Mouse (Mus musculus): ENCODE data around the gene Upp2.

The Upp2 gene

DNA sequence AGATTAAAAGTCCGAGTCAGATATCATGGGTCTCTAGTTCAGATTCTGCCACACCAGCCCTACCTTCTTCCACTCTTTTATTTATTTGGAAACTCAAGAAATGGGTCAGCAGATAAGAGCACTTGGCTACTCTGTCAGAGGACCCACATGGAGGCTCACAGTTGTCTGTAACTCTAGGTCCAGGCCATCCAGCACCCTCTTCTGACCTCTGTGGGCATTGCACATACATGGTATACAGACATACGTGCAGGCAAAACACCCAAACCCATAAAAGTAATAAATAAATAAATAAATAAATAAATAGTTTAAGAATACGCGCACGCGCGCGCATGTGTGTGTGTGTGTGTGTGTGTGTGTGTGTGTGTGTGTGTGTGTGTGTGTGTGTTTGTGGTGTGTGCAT is 47.8 kb downstream of the Upp2 start:
- DNase-seq (ENCODE audit: low spot score in 2 of 2) = no peak

DNA sequence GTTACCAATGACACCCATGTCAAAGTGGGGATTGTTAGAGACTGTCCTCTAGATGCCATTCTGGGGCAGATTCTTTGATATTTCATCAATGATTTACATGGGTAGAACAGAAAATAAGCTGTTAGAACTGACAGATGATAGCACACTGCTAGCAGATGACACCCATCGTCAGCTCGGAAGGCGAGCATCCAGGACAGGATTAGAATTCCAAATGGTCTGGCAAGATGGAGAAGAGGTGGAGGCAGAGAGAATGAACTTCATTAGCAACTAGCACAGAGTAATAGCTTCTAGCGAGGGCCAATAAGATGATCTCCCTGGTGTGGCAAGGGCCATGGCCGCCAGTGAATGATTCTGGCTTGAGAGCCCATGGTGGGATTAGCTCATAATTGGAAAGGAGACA is 48.7 kb downstream of the Upp2 start:
- DNase-seq (ENCODE audit: low spot score in 2 of 2) = no peak

DNA sequence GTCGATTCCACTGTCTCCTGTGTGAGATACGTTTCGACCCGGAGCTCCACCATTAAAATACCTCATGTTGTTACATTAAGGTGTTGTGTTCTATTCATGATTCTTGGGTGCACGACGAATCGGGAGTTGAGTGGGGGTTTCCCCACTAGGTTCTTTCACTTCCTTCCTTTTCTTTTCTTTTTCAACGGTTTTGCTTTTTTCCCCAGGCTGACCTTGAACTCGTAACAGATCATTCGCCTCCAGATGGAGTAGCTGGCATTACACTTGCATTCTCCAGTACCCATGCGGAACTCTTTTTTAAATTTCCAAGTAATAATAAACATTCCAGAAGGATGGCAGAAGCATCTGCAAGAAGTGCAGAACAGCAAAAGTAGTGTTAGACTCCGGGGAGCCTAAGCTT is 58.1 kb downstream of the Upp2 start:
- no peak for DNase-seq (ENCODE audit: low spot score in 2 of 2)

DNA sequence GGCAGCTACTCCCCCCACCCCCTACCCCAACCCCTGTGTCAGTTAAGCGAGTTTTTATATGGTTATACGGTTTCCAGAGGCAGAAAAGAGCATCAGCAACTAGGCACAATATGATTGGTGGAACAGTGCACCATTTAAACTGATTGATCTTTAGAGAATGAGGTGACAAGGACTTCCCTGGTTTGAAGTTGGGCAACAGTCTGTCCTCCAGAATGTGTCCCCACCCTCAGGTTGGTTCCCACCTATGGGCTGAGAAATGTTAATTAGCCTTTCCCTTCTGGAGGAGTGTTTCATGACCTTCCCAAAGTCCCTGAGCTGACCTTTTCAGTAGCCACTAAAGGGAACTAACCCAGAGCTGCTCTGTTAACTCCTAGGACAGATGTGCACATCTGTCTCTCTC is 58.6 kb downstream of the Upp2 start:
- no peak for DNase-seq (ENCODE audit: low spot score in 2 of 2)

DNA sequence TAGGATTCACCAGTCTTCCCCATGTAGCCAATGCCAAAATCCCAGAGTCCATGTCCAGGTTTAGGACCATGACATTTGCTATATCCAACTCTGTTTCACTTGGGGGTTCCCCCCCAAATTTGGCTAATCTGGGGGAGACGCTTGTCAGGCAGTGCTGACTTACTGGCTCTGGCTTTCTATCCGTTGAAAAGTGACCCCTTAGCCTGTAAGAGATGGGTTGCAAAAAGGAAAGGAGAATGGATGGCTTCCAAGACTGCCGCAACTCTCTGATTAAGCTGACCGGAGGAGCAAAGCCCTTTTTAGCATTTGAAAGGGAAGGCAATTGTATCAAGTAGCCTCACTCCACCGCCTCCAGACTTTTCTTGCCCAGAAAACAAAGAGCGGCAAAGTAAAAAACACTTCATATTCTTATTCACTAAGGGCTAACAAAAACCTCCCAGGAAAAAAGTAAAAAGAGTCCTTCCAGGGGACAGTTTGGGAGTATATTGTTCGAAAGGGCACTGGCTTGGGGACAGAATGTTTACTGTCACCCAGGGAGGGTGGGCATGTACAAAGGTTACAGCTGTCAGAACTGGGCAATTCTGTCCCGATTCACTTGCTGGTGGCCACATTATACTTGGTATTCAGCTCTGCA is 59.2 kb downstream of the Upp2 start:
- DNase-seq (ENCODE audit: low spot score in 2 of 2) = no peak

DNA sequence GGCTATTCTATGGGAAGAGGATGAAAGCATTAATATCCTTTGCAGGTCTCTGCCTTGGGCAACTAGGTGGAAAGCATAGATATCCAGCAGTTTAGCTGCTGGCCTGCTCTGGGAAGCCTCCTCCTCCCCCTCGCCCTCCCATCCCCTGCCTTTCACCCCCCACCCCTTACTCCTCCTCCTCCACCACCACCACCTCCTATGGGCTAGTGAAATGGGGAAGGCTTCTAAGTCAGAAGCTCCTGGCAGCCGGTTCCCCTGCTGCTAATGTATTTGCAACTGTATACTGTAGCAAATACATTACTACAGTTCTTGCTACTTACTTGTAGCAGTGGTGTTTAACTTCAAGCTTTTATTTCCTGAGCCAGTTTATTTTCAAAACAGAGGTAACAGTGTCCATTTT is 60.9 kb downstream of the Upp2 start:
- no peak for DNase-seq (ENCODE audit: low spot score in 2 of 2)

DNA sequence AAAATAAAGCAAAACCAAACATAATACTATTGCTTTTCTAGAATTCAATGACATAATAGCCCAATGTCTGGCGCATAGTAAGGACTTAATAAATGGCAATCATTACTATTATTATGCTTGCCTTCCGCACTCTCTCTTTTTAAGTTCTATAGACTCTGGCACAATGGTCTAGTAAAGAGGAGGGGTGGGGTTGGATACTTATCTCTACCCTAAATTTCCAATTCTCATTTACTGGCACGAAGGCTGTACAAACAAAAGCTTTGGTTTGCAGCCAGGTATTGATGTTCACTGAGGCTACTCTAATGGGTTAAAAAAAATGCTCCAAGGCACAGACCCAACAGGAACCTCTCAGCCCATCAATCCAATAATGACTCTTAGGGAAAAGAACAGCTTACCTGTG is 61.9 kb downstream of the Upp2 start:
- no peak for DNase-seq (ENCODE audit: low spot score in 2 of 2)

DNA sequence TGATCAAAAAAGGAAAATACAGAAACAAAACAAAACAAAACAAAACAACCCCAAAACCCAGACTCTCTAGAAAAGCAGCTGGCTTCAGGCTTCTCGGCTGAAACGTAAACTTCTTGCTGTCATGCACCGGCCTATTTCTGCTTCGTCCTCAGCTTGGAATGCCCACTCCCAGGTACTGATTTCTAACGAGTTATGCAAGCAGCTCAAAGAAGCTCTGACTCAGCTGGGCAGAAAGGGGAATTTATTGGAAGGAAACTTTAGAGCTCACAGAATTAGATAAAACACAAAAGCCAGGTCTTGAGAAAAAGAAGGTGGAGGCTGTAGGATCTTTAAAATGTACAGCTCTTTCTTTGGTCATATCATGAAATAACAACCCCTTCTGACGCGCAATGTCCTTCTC is 62.3 kb downstream of the Upp2 start:
- no peak for DNase-seq (ENCODE audit: low spot score in 2 of 2)

DNA sequence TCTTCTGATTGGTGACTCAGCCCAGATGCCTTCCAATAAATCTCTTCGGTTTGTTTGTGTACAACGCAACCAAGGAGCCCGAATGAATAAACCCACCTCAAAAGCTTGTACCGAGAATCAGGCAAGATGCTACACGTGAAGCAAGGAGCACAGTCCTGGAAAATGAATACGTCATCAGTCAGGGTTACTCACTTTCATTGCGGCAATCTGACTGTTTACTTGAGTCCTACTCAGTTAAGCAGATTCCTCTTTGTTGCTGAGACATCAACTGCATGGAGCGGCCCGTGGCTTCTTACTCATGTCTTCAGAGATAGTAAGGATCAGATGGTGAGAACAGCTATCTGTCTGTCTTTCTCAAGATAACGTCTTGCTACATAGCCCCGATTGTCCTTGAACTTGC is 66.7 kb downstream of the Upp2 start:
- DNase-seq (ENCODE audit: low spot score in 2 of 2) = no peak

DNA sequence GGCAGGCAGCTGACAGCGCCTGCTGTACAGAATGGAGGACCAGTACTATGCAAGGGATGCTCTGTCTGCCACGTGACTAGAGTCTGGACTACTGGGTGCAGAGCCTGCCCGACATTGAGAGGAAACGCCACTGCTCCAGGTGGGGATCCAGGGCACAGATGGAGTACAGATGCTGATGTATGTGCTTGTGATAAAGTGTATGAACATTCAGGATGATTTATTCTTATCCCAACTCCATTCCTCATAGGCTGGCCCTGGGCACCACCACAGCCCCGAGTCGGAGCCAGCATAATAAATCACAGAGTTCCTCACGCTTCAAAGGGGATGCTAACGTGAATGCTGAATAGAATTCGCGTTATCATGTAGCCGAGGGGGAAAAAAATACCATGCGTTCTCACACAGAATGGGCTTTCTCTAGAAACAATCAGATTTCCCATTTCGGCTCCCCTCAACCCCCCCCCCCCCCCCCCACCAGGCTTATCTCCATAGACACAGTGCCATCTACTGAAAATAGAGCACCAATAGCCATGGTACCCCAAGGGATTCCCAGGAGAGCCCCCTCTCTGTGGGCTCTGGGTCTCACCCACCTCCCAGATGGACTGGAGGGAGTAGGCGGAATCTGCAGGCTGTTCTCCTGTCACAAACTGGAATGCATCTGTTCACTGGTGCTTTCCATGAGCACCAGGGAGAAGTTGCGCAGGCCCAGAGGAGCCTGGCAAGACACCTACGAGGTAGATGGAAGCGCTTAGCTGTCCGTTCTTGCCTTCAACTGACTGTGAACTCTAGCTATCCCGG is 74.9 kb downstream of the Upp2 start:
- DNase-seq (ENCODE audit: low spot score in 2 of 2) = peak; percentile 59 to 88

DNA sequence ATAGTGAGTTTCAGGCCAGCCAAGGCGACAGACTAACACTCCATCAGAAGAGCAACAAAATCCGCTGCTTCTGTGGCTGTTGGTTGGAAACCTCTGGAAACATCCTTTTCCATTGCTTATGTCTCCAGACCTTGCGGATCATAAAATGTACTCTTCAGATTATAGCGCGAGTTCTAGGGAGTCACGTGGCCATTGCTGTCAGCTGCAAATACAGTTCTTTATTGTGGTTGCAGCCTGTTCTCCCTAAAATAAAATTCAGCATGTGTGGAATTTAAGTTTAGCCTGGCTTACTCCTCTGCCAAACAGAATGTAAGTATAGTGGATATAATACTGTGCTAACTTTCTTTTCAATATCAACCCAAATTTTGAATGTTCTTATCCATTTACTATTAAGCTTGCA is 78.6 kb downstream of the Upp2 start:
- peak in 1 of 2 experiments; percentile 28 for DNase-seq (ENCODE audit: low spot score in 2 of 2)

DNA sequence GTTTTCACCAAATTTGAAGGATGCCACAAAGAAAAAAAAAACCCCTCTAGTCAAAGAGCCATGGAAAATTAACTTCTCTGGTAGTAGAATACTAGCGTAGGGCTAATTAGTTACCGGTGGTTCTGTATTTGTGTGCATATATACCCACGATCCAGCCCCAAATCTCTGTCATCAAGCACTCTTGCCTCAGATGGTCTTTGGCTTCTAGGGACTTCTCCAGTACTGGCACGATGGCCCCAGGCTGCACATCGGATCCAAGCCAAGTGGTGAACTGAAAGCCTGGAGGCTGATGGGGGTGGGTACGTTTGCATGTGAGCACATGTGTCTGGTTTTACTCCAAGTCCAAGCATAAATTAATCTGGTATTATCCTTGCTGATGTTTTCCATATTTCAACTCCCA is 88.1 kb downstream of the Upp2 start:
- no peak for DNase-seq (ENCODE audit: low spot score in 2 of 2)

DNA sequence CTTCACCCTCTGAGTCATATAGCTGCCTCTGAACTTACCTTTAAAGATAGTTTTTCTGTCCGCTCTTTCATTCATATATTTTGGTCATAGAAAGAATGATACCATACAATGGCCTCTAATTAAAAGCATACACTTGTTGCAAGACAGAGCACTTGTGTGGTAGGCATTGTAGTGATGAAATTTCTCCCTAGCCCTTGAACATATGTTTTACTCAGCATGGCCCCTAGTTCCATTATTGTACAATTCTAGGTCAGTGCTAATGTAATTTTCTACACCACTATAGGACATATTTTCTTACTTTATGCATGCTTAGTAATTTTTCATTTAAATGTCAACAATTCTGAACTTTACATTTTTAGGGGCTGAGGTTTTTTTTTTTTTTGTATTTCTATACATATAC is 89.9 kb downstream of the Upp2 start:
- DNase-seq (ENCODE audit: low spot score in 2 of 2) = no peak

DNA sequence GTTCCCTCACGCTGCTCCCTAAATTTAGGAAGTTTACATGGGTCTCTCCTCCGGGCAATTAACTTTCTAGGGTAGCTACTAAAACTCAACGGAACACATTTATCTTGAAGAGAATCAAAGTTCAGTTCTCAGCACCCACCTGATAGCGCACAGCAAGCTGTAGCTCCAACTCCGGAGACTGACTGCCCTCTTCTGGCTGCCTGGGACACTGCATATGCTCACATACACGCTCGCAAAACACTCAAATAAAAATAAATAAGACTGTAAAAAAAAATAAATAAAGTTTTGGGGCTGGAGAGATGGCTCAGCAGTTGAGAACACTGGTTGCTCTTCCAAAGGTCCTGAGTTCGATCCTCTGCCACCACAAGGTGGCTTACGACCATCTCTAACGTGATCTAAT is 90.8 kb downstream of the Upp2 start:
- DNase-seq (ENCODE audit: low spot score in 2 of 2) = no peak

DNA sequence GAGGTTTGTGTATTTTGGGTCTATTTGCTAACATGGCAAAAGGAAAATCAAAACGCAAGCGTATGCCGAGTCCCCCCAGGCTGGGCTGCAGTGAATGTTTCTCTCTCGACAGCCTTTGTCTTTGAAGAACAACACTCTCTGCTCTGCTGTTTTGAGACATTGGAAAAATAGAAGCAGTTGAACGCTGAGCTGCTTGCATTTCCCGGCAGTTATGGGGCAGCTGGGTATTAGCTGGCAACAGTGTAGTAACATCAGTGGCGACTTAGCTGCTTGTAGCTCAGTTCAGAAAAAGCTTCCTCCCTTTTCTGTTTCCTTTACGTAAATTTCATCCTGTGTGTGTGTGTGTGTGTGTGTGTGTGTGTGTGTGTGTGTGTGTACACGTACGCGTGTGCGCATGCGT is 93.5 kb downstream of the Upp2 start:
- no peak for DNase-seq (ENCODE audit: low spot score in 2 of 2)

DNA sequence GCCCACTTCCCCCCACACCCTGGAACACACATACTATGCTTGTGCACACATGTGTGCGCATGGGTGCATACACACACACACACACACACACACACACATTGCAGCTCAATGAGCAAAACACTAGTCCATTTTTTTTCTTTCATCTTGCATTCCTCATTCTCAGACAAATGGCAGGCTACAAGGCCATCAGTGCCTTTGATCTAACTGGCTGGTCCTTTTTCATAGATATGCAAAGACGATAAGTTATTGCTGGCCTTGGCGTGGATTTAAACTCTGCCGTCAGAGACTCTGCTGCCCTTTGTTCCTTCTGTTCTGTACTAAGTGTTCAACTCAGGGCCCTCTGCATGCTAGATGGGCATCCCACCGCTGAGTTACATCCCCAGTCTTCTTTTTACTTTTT is 94.0 kb downstream of the Upp2 start:
- DNase-seq (ENCODE audit: low spot score in 2 of 2) = no peak

DNA sequence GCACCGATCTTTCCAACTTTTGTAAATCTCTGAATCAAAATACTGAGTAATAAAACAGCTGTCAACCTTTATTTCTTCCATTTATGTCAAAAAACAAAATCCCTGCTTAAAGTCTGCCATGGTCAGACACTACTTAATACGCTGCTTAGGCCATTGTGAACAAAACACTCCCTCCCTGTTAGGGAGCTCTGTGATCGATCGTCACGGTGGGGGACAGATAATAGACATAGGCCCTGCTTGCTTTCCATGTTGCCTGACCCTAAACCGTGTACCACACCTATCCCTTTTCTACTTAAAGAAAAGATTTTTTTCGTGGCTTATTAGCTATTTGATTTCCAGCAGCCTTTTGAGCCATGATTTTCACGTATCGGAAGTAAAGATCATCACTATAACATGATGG is 95.6 kb downstream of the Upp2 start:
- no peak for DNase-seq (ENCODE audit: low spot score in 2 of 2)

DNA sequence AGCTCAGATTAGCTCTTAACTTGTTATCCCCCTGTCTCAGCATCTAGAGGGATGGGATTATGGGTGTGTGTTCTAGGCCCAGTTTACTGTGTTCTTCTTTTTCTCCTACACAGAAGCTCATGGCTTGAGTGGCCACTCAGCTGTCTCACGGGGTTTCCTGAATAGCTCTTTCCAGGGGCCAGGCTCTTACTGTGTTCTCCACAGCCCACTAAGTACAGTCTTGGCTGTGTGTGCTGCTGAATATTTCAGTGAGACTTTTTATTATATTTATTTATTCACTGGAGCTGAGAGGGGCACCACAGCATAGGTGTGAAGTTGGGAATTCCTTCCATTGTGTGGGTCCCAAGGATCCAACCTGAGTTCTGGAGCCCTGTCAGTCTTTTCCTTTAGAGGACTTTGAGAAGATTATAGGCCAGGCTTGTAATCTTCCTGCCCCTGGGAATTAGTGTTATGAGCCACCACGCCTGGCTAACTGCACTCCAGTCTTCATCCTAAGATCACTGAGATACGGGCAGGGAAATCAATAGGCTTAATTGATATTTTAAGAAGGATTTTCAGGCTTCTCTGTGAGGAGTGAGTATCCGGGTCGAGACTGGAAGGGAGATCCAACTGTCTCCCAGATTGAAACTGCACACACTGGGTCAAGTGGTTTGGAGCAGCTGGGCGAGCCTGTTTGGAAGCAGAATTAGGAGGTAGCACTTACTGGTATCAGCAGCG is 96.5 kb downstream of the Upp2 start:
- DNase-seq (ENCODE audit: low spot score in 2 of 2) = no peak

DNA sequence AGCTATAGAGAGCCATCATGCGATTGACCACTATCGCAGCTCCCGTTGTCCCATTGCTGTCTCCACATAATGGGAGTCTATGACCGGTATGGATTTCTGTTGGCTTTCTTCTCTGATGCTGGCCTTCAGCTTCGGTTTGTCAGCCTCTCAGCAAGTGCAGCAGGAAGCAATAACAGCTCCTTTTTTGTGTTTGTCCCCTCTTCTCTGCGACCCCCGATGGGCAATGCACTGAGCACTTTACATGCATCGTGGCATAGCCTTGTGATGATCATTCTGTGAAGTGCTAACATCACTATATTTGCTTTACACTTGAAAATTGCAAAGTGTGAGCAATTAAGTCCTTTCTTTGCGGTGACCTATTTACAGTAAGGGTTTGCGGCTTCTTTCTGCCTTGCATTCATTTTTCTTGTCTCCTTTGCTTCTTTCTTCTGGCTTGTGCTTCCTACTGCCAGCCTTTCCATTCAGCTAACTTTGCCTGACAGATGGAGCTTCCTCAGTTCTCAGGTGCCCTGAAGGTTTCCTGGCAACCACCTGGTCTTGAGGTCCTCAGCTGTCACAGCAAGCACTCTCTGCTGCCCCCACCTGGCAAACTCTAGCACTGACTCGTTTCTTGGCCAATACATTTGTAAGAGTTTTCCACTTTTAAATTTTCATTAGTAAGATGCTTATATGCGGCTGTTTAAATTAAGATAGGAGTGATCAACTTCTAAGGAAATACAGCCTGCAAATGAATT is 98.2 kb downstream of the Upp2 start:
- DNase-seq (ENCODE audit: low spot score in 2 of 2) = peak in 1 of 2 experiments; percentile 69

DNA sequence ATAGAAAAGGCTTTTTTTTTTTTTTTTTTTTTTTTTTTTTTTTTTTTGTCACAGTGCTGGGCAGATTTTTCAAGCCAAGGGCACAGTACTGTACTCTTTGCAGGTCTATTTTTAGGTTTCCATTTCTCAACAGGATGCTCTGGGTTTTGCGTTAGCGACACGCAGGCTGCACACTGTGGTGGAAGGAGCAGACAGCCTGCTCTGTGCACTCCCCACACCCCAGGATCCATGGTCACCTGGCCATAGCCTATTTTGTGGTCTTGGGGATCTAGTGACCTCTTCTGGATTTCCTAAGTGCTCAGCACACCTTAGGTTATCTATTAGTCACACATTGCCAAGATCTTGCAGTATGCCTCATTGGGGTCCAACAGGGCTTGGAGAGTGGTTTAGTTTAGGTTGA is 100.2 kb downstream of the Upp2 start:
- no peak for DNase-seq (ENCODE audit: low spot score in 2 of 2)

DNA sequence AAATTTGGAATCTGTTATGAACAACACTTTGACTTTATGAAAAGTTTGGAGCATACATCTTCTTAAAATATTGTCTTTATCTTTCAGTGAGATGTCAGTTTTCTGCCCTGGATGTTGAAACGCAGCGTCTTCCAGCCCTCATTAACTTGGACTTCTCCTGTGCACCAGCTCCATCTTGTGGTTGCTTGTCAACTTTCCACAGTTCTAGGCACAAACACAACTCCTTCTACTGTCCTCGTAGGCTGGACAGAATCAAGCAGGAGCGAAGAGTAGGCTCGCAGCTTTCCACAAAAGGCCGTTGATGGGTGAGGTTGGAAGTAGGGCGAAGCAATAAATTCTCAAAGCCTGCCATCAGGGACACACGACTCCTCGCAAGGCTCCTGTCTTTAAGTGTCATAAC is 100.9 kb downstream of the Upp2 start:
- peak in 1 of 2 experiments; percentile 83 for DNase-seq (ENCODE audit: low spot score in 2 of 2)

DNA sequence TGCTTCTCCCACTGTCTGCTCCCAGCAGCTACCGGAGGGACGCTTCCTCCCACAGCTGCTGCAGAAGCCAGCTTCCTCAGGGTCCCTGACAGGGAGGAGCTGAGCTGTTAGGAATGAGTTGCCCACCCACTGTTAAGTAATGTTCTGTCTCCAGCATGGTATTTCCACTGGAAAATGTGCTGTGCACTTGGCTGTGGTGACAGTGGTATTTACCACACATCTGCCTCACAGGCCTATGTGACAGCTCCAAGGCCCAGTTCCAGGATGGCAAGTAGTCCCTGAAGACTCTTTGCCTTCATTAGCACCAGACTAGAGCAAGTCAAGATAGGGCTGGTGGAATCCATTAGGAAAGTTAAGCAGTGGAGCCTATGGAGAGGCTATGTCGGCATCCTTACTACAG is 102.0 kb downstream of the Upp2 start:
- no peak for DNase-seq (ENCODE audit: low spot score in 2 of 2)

Measured in left cerebral cortex, adult 9 months (tissue).